Mouse (Mus musculus) G1E (cell line): Measurements from ENCODE around the gene Grk4. TPM values are rescaled to one million over a fixed set of nuclear protein-coding genes. Genes with fewer than 3 reads are reported as not detected.

Experiments used
- ATAC-seq: 2 replicates; pipeline ENCODE4 v1.8.0; 2016; ENCODE audit warnings: mild to moderate bottlenecking; ENCODE audit not compliant: insufficient number of reproducible peaks, poor library complexity, low FRiP score, severe bottlenecking; ENCODE audit errors: extremely low read depth
- DNase-seq: peaks from one replicate; pipeline ENCODE4 v3.0.0; 2012; ENCODE audit warnings: low spot score
- H3K27me3 ChIP-seq: 2 replicates; pipeline ENCODE4 v1.6.1; 2012; ENCODE audit warnings: mild to moderate bottlenecking, low read length, inconsistent platforms; ENCODE audit not compliant: insufficient read depth
- H3K36me3 ChIP-seq: replicated peaks from 2 replicates; pipeline ENCODE3; 2012; ENCODE audit warnings: mild to moderate bottlenecking, inconsistent platforms
- H3K4me1 ChIP-seq: 2 replicates; pipeline ENCODE4 v1.6.1; 2012; ENCODE audit warnings: low read depth, low read length, inconsistent platforms, mixed read lengths; ENCODE audit not compliant: insufficient read depth
- H3K4me3 ChIP-seq: 2 replicates; pipeline ENCODE4 v1.5.1; 2012; ENCODE audit warnings: low read depth, mild to moderate bottlenecking, inconsistent platforms, low read length, moderate library complexity, mixed read lengths
- H3K9me3 ChIP-seq: replicated peaks from 2 replicates; pipeline ENCODE4 v1.6.1; 2012; ENCODE audit warnings: inconsistent platforms
- CTCF ChIP-seq: IDR thresholded peaks from 2 replicates; pipeline ENCODE4 v1.5.1; 2012; ENCODE audit warnings: low read depth, low read length, inconsistent platforms, mixed read lengths
- GATA1 ChIP-seq: IDR thresholded peaks from 2 replicates; pipeline ENCODE4 v1.6.1; 2012; ENCODE audit warnings: borderline replicate concordance, low read length, inconsistent platforms, mixed read lengths
- GATA2 ChIP-seq: IDR thresholded peaks from 2 replicates; pipeline ENCODE4 v1.6.1; 2012; ENCODE audit warnings: low read depth, low read length, inconsistent platforms, borderline replicate concordance
- POLR2AphosphoS5 ChIP-seq: IDR thresholded peaks from 2 replicates; pipeline ENCODE4 v1.6.1; 2012; ENCODE audit warnings: low read depth, low read length, inconsistent platforms; ENCODE audit not compliant: insufficient replicate concordance
- TAL1 ChIP-seq: conservative IDR thresholded peaks from 2 replicates; pipeline ENCODE4 v1.6.1; 2012; ENCODE audit warnings: low read depth, low read length, inconsistent platforms, mixed read lengths
- polyA plus RNA-seq: library from polyadenylated mRNA; stranded (reverse); fragments of >175 nt; gene quantifications from 2 replicates; pipeline ENCODE4 v1.2.3, GENCODE M21; 2012
- total RNA-seq, 2 experiments: library from RNA; stranded (forward) in 1 of 2; stranded (reverse) in 1 of 2; fragments of 200-1000 nt in 1 of 2; fragments of >200 nt in 1 of 2; fragmentation: Nextera tagmentation in 1 of 2; gene quantifications; 2 replicates each; pipeline ENCODE4 v1.2.3; 2014 to 2017

Gene Grk4
- total and polyA plus RNA-seq, 3 experiments = 0.16 to 1.2 (median 0.17) TPM

DNA sequence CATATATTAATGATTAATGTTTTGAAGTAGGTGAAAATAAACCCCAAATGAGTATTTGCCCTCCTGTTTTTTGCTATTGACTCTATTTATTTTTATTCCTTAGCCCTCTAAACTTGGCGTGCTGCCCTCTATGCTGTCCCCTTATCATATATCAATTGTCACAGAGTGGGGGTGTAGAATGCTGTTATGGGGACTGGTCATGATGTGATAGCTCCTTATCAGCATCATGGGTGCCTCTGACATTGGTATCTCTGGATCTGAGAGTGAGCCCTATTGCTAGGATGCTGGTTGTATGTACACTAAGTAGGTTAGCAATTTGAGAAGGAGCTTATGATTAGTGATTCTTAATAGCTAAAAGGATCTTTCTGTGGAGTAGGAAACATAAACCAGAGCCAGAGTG lies 70.1 kb downstream of the Grk4 start:
- Histone ChIP-seq H3K27me3 (0 out of 2 replicates have a peak, but pooled peaks cover 6% of the 10 kb centered on the region), H3K36me3 (no peaks in the 10 kb centered on the region), H3K4me3 (no peak overlapping the region), H3K9me3 (no peaks in the 10 kb centered on the region), H3K4me1 (peaks cover 5% of the 10 kb centered on the region)
- no peak for DNase-seq
- TF ChIP-seq CTCF (no peak), POLR2AphosphoS5 (no peak), GATA2 (no peak), TAL1 (no peak), GATA1 (no peak)
- no peak; the same call in 1 of the 2 replicates for ATAC-seq

- TF ChIP-seq POLR2AphosphoS5 = no peak
- TF ChIP-seq GATA1 = no peak
- no peak for TF ChIP-seq CTCF
- TF ChIP-seq GATA2 = no peak
- no peak for TF ChIP-seq TAL1
- ATAC-seq (no peak), DNase-seq (no peak)
- Histone ChIP-seq H3K36me3 (no peaks in the 10 kb centered on the region), H3K4me1 (no peaks in the 10 kb centered on the region), H3K4me3 (no peak overlapping the region), H3K27me3 (peaks cover 38% of the 10 kb centered on the region), H3K9me3 (peaks cover 3% of the 10 kb centered on the region; the same call in 1 of the 2 replicates)
Measured at GRCm38 (mm10) chr5:34751477-34751876, 91.3 kb downstream of the Grk4 start.

GRCm38 (mm10) chr5:34758762-34759161 lies 98.6 kb downstream of the Grk4 start:
- Histone ChIP-seq H3K4me3 (no peak overlapping the region), H3K27me3 (peaks cover 29% of the 10 kb centered on the region), H3K9me3 (no peaks in the 10 kb centered on the region), H3K36me3 (no peaks in the 10 kb centered on the region), H3K4me1 (peaks cover 22% of the 10 kb centered on the region)
- ATAC-seq = no peak
- TF ChIP-seq POLR2AphosphoS5 (no peak), CTCF (no peak)
- no peak for DNase-seq

- Histone ChIP-seq H3K36me3 (peaks cover 2% of the 10 kb centered on the region), H3K4me1 (peaks cover 32% of the 10 kb centered on the region), H3K9me3 (no peaks in the 10 kb centered on the region), H3K4me3 (peak overlapping the region; percentile 84), H3K27me3 (peaks cover 19% of the 10 kb centered on the region)
- TF ChIP-seq TAL1 = no peak
- no peak for TF ChIP-seq POLR2AphosphoS5
- no peak for TF ChIP-seq GATA2
- TF ChIP-seq GATA1 = no peak
- no peak for TF ChIP-seq CTCF
- DNase-seq (peak; percentile 9), ATAC-seq (no peak)
Measured at GRCm38 (mm10) chr5:34760850-34761508, 100.8 kb downstream of the Grk4 start.

DNA sequence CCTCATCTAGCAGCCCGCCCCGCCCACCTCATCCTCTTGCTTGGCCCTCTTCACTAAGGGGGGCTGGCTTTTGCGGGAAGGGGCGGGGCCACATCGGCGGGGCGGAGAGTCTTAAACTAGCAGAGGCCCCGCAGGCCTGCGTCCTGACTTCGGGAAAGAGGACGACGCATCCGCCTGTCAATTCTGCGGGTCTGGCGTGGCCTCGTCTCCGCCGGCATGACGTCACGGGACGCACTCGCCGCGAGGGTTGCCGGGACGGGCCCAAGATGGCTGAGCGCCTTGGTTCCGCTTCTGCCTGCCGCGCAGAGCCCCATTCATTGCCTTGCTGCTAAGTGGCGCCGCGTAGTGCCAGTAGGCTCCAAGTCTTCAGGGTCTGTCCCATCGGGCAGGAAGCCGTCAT lies 101.3 kb downstream of the Grk4 start, which contains the start of gene Htt:
TSS of gene Htt (plus strand) at position 232 of the 400 bp plus-strand sequence.
- H3K36me3 ChIP-seq = peaks cover 4% of the 10 kb centered on the region
- H3K9me3 ChIP-seq = no peaks in the 10 kb centered on the region
- H3K4me3 ChIP-seq = peak within 1 kb of the TSS; percentile 84
- ATAC-seq = peak; percentile 91
- TF ChIP-seq TAL1 (no peak), GATA1 (no peak), POLR2AphosphoS5 (no peak), GATA2 (no peak), CTCF (no peak)
- DNase-seq = peak; percentile 87
- H3K4me1 ChIP-seq = peaks cover 37% of the 10 kb centered on the region
- H3K27me3 ChIP-seq = peaks cover 17% of the 10 kb centered on the region

- ATAC-seq = no peak
- H3K36me3 ChIP-seq = peaks cover 4% of the 10 kb centered on the region
- H3K9me3 ChIP-seq = no peaks in the 10 kb centered on the region
- H3K27me3 ChIP-seq = peaks cover 17% of the 10 kb centered on the region
- no peak for TF ChIP-seq GATA2
- no peak for TF ChIP-seq TAL1
- TF ChIP-seq CTCF = no peak
- TF ChIP-seq GATA1 = no peak
- TF ChIP-seq POLR2AphosphoS5 = no peak
- peaks cover 41% of the 10 kb centered on the region for H3K4me1 ChIP-seq
- DNase-seq = peak; percentile 30
- H3K4me3 ChIP-seq = peak overlapping the region; percentile 84
Measured at GRCm38 (mm10) chr5:34761934-34762611, 101.9 kb downstream of the Grk4 start.
